Mouse (Mus musculus) liver (tissue): Measurements from ENCODE around the gene Ccdc78.
A peak's percentile ranks its signal among the peaks of the same experiment; 100 is the strongest.
"Not testable (repeated sequence)": the region's sequence is repeated elsewhere in the genome, so short reads cannot be mapped to it uniquely, and the experiment has no call there.

Source experiments
- DNase-seq: peaks from one replicate; pipeline ENCODE4 v3.0.0-alpha.2; 2020; ENCODE audit warnings: mixed read lengths

Ccdc78 gene

GRCm38 (mm10) chr17:25786280-25786679, at the start of gene Ccdc78:
TSS of gene Ccdc78 (plus strand) at chr17:25786580.
- no peak for DNase-seq

- no peak for DNase-seq
Measured at GRCm38 (mm10) chr17:25738861-25739260, 47.5 kb upstream of the Ccdc78 start.

GRCm38 (mm10) chr17:25741471-25741870, 44.9 kb upstream of the Ccdc78 start:
- DNase-seq = not testable (repeated sequence)

GRCm38 (mm10) chr17:25743831-25744230, 42.5 kb upstream of the Ccdc78 start:
- DNase-seq = no peak

GRCm38 (mm10) chr17:25744311-25744710, 42.1 kb upstream of the Ccdc78 start:
- DNase-seq = no peak

- no peak for DNase-seq
Measured at GRCm38 (mm10) chr17:25748238-25748637, 38.1 kb upstream of the Ccdc78 start.

GRCm38 (mm10) chr17:25749314-25749713, 37.1 kb upstream of the Ccdc78 start:
- DNase-seq = no peak

GRCm38 (mm10) chr17:25751446-25751845, 34.9 kb upstream of the Ccdc78 start:
- DNase-seq = peak; percentile 53

- no peak for DNase-seq
Measured at GRCm38 (mm10) chr17:25754241-25754640, 32.1 kb upstream of the Ccdc78 start, which contains the start of gene Msln. TSS of gene Msln (minus strand) at chr17:25754378.

- no peak for DNase-seq
Measured at GRCm38 (mm10) chr17:25755086-25755485, 31.3 kb upstream of the Ccdc78 start.

GRCm38 (mm10) chr17:25755627-25756377, 30.6 kb upstream of the Ccdc78 start:
- no peak for DNase-seq

- DNase-seq = no peak
Measured at GRCm38 (mm10) chr17:25756378-25757242, 29.8 kb upstream of the Ccdc78 start.

GRCm38 (mm10) chr17:25757691-25758090, 28.7 kb upstream of the Ccdc78 start:
- no peak for DNase-seq

- no peak for DNase-seq
Measured at GRCm38 (mm10) chr17:25760148-25760547, 26.2 kb upstream of the Ccdc78 start.

GRCm38 (mm10) chr17:25761561-25761970, 24.8 kb upstream of the Ccdc78 start:
- no peak for DNase-seq

- no peak for DNase-seq
Measured at GRCm38 (mm10) chr17:25762591-25762990, 23.8 kb upstream of the Ccdc78 start.

- DNase-seq = no peak
Measured at GRCm38 (mm10) chr17:25765886-25766285, 20.5 kb upstream of the Ccdc78 start.

GRCm38 (mm10) chr17:25769331-25769730, 17.0 kb upstream of the Ccdc78 start:
- DNase-seq = no peak

- peak; percentile 98 for DNase-seq
Measured at GRCm38 (mm10) chr17:25773549-25774120, 12.7 kb upstream of the Ccdc78 start, which contains the start of gene Narfl. TSS of gene Narfl (plus strand) at chr17:25773776.

GRCm38 (mm10) chr17:25775318-25776062, 10.9 kb upstream of the Ccdc78 start:
- no peak for DNase-seq

GRCm38 (mm10) chr17:25777948-25778347, 8.4 kb upstream of the Ccdc78 start:
- no peak for DNase-seq

- DNase-seq = no peak
Measured at GRCm38 (mm10) chr17:25781339-25781738, 5.0 kb upstream of the Ccdc78 start.

GRCm38 (mm10) chr17:25783086-25783485, 3.3 kb upstream of the Ccdc78 start:
- no peak for DNase-seq
